23 mouse cellular contexts compared by ENCODE assay signal in the genomic region with DNA sequence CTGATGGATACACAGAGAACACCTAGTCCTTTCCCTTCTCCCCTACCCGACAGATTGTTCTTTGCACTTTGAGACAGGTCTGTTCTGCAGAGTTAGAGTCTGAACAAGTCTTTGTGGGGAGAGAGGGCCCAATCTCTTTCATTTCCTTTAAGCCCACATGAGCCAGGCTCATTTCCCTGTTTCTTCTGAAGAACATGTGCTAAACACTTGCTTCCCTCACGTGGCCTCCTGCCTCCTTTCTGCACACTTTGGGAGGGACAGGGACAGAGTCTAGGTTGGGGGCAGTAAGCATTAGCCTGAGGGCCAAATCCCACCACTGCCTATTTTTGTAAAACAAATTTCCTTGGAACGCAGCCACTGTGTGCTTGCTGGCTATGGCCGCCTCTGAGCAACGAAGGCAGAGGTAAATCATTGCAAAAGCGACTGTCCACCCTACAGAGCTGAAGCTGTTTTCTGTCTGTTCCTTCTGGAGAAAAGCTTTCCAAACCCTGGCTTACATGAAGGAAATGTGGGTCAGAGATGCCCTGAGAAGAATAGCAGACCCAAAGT.
DNase-seq lines count a peak whose midpoint lies in the region; ATAC-seq and TF ChIP-seq lines count a peak whose summit lies in the region.
"Had no signal": no experiment of that assay in that cellular context is flagged by ENCODE, and none has a peak within 500 bp of the region (broad histone marks: within the 10 kb centered on the region; RNA-seq: fewer than 3 reads in every experiment).

No protein-coding gene starts in this region.

- peak; percentile 13 for DNase-seq in kidney, postnatal 0 days (ENCODE audit: low spot score)
- DNase-seq in kidney, adult 8-10 months = no peak
- DNase-seq: adrenal gland, postnatal 36 days; cerebellum, adult 2 months; gastrocnemius, postnatal 36 days; heart, postnatal 14 days; kidney, adult 11 months; kidney, postnatal 25 days; thymus, adult 18-20 months had no signal

- no peak overlapping the region for H3K4me2 ChIP-seq in kidney, postnatal 0 days (ENCODE audit: low read length)
- no peak overlapping the region for H3K4me2 ChIP-seq in limb, embryonic 13.5 days (replicated peaks)
- H3K4me2 ChIP-seq in stomach, embryonic 16.5 days (ENCODE audit: low read depth, low read length) = no peak overlapping the region
- H3K4me2 ChIP-seq in heart, embryonic 11.5 days = no peak overlapping the region
- H3K4me2 ChIP-seq in midbrain, embryonic 13.5 days (replicated peaks) = no peak overlapping the region
- H3K4me2 ChIP-seq: embryonic facial prominence, embryonic 12.5 days; hindbrain, embryonic 12.5 days; liver, embryonic 15.5 days; midbrain, embryonic 15.5 days had no signal

- H3K27me3 ChIP-seq in kidney, postnatal 0 days (ENCODE audit: insufficient read depth, low read length) = no peaks in the 10 kb centered on the region
- no peaks in the 10 kb centered on the region for H3K27me3 ChIP-seq in limb, embryonic 13.5 days
- H3K27me3 ChIP-seq in stomach, embryonic 16.5 days (ENCODE audit: control insufficient read depth, insufficient read depth, low read length) = no peaks in the 10 kb centered on the region
- no peaks in the 10 kb centered on the region for H3K27me3 ChIP-seq in heart, embryonic 11.5 days (ENCODE audit: control insufficient read depth, insufficient read depth, low read length)
- no peaks in the 10 kb centered on the region for H3K27me3 ChIP-seq in midbrain, embryonic 13.5 days
- H3K27me3 ChIP-seq: CH12.LX; embryonic facial prominence, embryonic 12.5 days; hindbrain, embryonic 12.5 days; liver, embryonic 15.5 days; midbrain, embryonic 15.5 days had no signal

- no peak overlapping the region for H3K9ac ChIP-seq in kidney, postnatal 0 days (ENCODE audit: low read depth, low read length)
- H3K9ac ChIP-seq in limb, embryonic 13.5 days = no peak overlapping the region
- no peak overlapping the region for H3K9ac ChIP-seq in stomach, embryonic 16.5 days (ENCODE audit: low read length)
- H3K9ac ChIP-seq in heart, embryonic 11.5 days (ENCODE audit: low read depth, low read length) = no peak overlapping the region
- H3K9ac ChIP-seq in midbrain, embryonic 13.5 days (replicated peaks) = no peak overlapping the region
- H3K9ac ChIP-seq: embryonic facial prominence, embryonic 12.5 days; hindbrain, embryonic 12.5 days; liver, embryonic 15.5 days; midbrain, embryonic 15.5 days had no signal

- ATAC-seq in kidney, postnatal 0 days (replicated peaks; ENCODE audit: low FRiP score, low read depth) = no peak
- peak; percentile 57; the same call in 1 of the 2 replicates for ATAC-seq in common myeloid progenitor, adult 5-6 weeks (replicated peaks; ENCODE audit: low read depth, poor library complexity, severe bottlenecking)
- ATAC-seq in limb, embryonic 13.5 days (ENCODE audit: low FRiP score, low read depth) = no peak
- 0 out of 2 replicates have a peak, but pooled peaks have one; percentile 20 for ATAC-seq in stomach, embryonic 16.5 days (ENCODE audit: insufficient read depth, low FRiP score)
- no peak for ATAC-seq in heart, embryonic 11.5 days (replicated peaks; ENCODE audit: insufficient number of reproducible peaks, low FRiP score, low TSS enrichment)
- no peak for ATAC-seq in midbrain, embryonic 13.5 days
- ATAC-seq: forebrain, embryonic 16.5 days; lung, postnatal 0 days; midbrain, embryonic 15.5 days had no signal

- H3K9me3 ChIP-seq in kidney, postnatal 0 days (replicated peaks; ENCODE audit: low read length) = no peaks in the 10 kb centered on the region
- H3K9me3 ChIP-seq in limb, embryonic 13.5 days = no peaks in the 10 kb centered on the region
- H3K9me3 ChIP-seq in stomach, embryonic 16.5 days (replicated peaks; ENCODE audit: control insufficient read depth, low read length) = no peaks in the 10 kb centered on the region
- H3K9me3 ChIP-seq in heart, embryonic 11.5 days (replicated peaks; ENCODE audit: control insufficient read depth, low read length) = no peaks in the 10 kb centered on the region
- no peaks in the 10 kb centered on the region for H3K9me3 ChIP-seq in midbrain, embryonic 13.5 days
- H3K9me3 ChIP-seq: embryonic facial prominence, embryonic 12.5 days; heart, embryonic 10.5 days; hindbrain, embryonic 12.5 days; liver, embryonic 15.5 days; megakaryocyte, embryonic 14.5 days; midbrain, embryonic 15.5 days had no signal

- no peaks in the 10 kb centered on the region for H3K36me3 ChIP-seq in kidney, postnatal 0 days (ENCODE audit: insufficient read depth, low read length)
- H3K36me3 ChIP-seq in limb, embryonic 13.5 days = no peaks in the 10 kb centered on the region
- H3K36me3 ChIP-seq in stomach, embryonic 16.5 days (ENCODE audit: control insufficient read depth, insufficient read depth, low read length) = no peaks in the 10 kb centered on the region
- no peaks in the 10 kb centered on the region for H3K36me3 ChIP-seq in heart, embryonic 11.5 days (ENCODE audit: control insufficient read depth, insufficient read depth, low read length)
- H3K36me3 ChIP-seq in midbrain, embryonic 13.5 days = no peaks in the 10 kb centered on the region
- H3K36me3 ChIP-seq: embryonic facial prominence, embryonic 12.5 days; heart, embryonic 10.5 days; hindbrain, embryonic 12.5 days; liver, embryonic 15.5 days; midbrain, embryonic 15.5 days had no signal

- H3K27ac ChIP-seq in kidney, postnatal 0 days = no peak overlapping the region
- H3K27ac ChIP-seq in limb, embryonic 13.5 days = peak overlapping the region; percentile 44
- H3K27ac ChIP-seq in stomach, embryonic 16.5 days (ENCODE audit: low read length) = peak overlapping the region; percentile 48
- no peak overlapping the region for H3K27ac ChIP-seq in heart, embryonic 11.5 days (ENCODE audit: low read depth, low read length)
- no peak overlapping the region for H3K27ac ChIP-seq in midbrain, embryonic 13.5 days
- H3K27ac ChIP-seq: embryonic facial prominence, embryonic 12.5 days; heart, embryonic 10.5 days; hindbrain, embryonic 12.5 days; liver, embryonic 15.5 days; midbrain, embryonic 15.5 days had no signal

- no peak for TF ChIP-seq CTCF in kidney, postnatal 0 days (IDR thresholded peaks at IDR 0.05; ENCODE audit: low read depth)

- 55% methylated on average over 6 of the region's 6 CpGs for WGBS in kidney, postnatal 0 days
- 51% methylated on average over 6 of the region's 6 CpGs for WGBS in limb, embryonic 13.5 days
- WGBS in stomach, embryonic 16.5 days = 54% methylated on average over 6 of the region's 6 CpGs
- 77% methylated on average over 6 of the region's 6 CpGs for WGBS in heart, embryonic 11.5 days (ENCODE audit: insufficient replicate concordance)
- WGBS in midbrain, embryonic 13.5 days = 87% methylated on average over 6 of the region's 6 CpGs

- peaks cover 4% of the 10 kb centered on the region; the same call in 1 of the 2 replicates for H3K4me1 ChIP-seq in kidney, postnatal 0 days (replicated peaks; ENCODE audit: insufficient read depth, low read length)
- peaks cover 25% of the 10 kb centered on the region for H3K4me1 ChIP-seq in limb, embryonic 13.5 days
- peaks cover 12% of the 10 kb centered on the region for H3K4me1 ChIP-seq in stomach, embryonic 16.5 days (ENCODE audit: control insufficient read depth, insufficient read depth, low read length)
- no peaks in the 10 kb centered on the region for H3K4me1 ChIP-seq in heart, embryonic 11.5 days (ENCODE audit: control insufficient read depth, insufficient read depth, low read length)
- no peaks in the 10 kb centered on the region for H3K4me1 ChIP-seq in midbrain, embryonic 13.5 days (replicated peaks)
- H3K4me1 ChIP-seq: heart, embryonic 10.5 days; liver, embryonic 15.5 days; megakaryocyte, embryonic 14.5 days; midbrain, embryonic 15.5 days had no signal

- no peak overlapping the region for H3K4me3 ChIP-seq in kidney, postnatal 0 days (replicated peaks; ENCODE audit: low read depth, low read length)
- no peak overlapping the region for H3K4me3 ChIP-seq in limb, embryonic 13.5 days
- H3K4me3 ChIP-seq in stomach, embryonic 16.5 days (replicated peaks; ENCODE audit: low read length) = no peak overlapping the region
- H3K4me3 ChIP-seq in heart, embryonic 11.5 days (ENCODE audit: low read depth, low read length) = no peak overlapping the region
- no peak overlapping the region for H3K4me3 ChIP-seq in midbrain, embryonic 13.5 days (replicated peaks)
- H3K4me3 ChIP-seq: embryonic facial prominence, embryonic 12.5 days; heart, embryonic 10.5 days; hindbrain, embryonic 12.5 days; liver, embryonic 15.5 days; megakaryocyte, embryonic 14.5 days; midbrain, embryonic 15.5 days had no signal

Comparison
In these comparisons a context has a peak if more than half of its experiments do, and no peak if none do; other contexts are left out.
1. ATAC-seq: peak in common myeloid progenitor, adult 5-6 weeks (single experiment) and stomach, embryonic 16.5 days (single experiment); none in kidney, postnatal 0 days (single experiment), limb, embryonic 13.5 days (single experiment), heart, embryonic 11.5 days (single experiment) and midbrain, embryonic 13.5 days (single experiment).
2. H3K27ac ChIP-seq: peak in limb, embryonic 13.5 days (single experiment) and stomach, embryonic 16.5 days (single experiment); none in kidney, postnatal 0 days (single experiment), heart, embryonic 11.5 days (single experiment) and midbrain, embryonic 13.5 days (single experiment).